Mouse (Mus musculus) testis, adult 2 months (tissue): ENCODE measurements around the gene Mrps12.

Experiments
- CTCF ChIP-seq: fragments of 200-500 bp; IDR thresholded peaks from 2 replicates; pipeline ENCODE4 v1.5.1; 2012; ENCODE audit warnings: low read depth, mild to moderate bottlenecking, inconsistent platforms, low read length, moderate library complexity; ENCODE audit not compliant: control insufficient read depth, insufficient read depth, insufficient replicate concordance
- POLR2A ChIP-seq: fragments of 200-500 bp; IDR thresholded peaks from 2 replicates; pipeline ENCODE4 v1.6.1; 2012; ENCODE audit warnings: low read depth, mild to moderate bottlenecking, inconsistent platforms, low read length, moderate library complexity; ENCODE audit not compliant: control insufficient read depth

- TF ChIP-seq CTCF = no peak
- no peak for TF ChIP-seq POLR2A
Observed at GRCm38 (mm10) chr7:28694966-28695511, 46.6 kb downstream of the Mrps12 start.
